ENCODE assay signal across 8 mouse cellular contexts in the genomic region with DNA sequence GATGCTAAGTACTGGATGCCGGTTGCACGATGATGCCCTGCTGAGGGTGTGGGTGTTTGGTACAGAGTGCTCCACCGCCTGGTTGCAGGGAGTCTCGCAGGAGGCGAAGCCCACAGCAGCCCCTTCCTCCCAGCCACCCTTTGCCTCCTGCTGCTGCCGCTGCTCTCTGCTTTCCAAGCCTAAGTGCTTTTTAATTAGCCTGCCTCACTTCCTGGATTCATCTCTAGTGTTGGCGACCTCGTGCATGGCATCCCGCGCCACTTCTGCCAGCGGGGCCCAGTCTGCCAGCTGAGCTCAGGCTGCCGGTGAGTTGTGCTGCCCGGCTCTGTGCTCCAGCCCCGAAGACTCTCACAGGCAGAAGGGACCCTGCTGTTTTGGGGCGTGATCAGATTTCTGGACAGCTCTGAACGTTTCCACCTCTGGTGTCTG.
A peak's percentile ranks its signal among the peaks of the same experiment; 100 is the strongest.
DNase-seq lines count a peak whose midpoint lies in the region; ATAC-seq and TF ChIP-seq lines count a peak whose summit lies in the region.

No protein-coding gene starts in this region.

- 5% methylated on average over 16 of the region's 16 CpGs for WGBS in heart, embryonic 13.5 days
- 5% methylated on average over 16 of the region's 16 CpGs for WGBS in midbrain, embryonic 15.5 days

- DNase-seq in left cerebral cortex, adult 18-20 months (ENCODE audit: low spot score in 2 of 2), result peak; percentile 30 to 33
- DNase-seq in left cerebral cortex, adult 11 months (ENCODE audit: low spot score), result no peak
- DNase-seq in left cerebral cortex, adult 2 months (ENCODE audit: extremely low spot score in 1 of 2, low spot score in 2 of 2), result peak; percentile 36 to 38
- no peak for DNase-seq in MN1 (ENCODE audit: low spot score)

- intact Hi-C loops in left cerebral cortex, adult 2 months (cut with DNase I), result no loop called here

- H3K36me3 ChIP-seq in heart, embryonic 13.5 days, result no peaks in the 10 kb centered on the region
- no peaks in the 10 kb centered on the region for H3K36me3 ChIP-seq in midbrain, embryonic 15.5 days (replicated peaks)

- peak; percentile 43 for TF ChIP-seq CTCF in left cerebral cortex, adult 2 months (IDR thresholded peaks at IDR 0.05)

- H3K4me2 ChIP-seq in heart, embryonic 13.5 days, result peak overlapping the region; percentile 69
- H3K4me2 ChIP-seq in midbrain, embryonic 15.5 days, result peak overlapping the region; percentile 47

- H3K27me3 ChIP-seq in heart, embryonic 13.5 days (replicated peaks), result no peaks in the 10 kb centered on the region
- H3K27me3 ChIP-seq in midbrain, embryonic 15.5 days (replicated peaks), result no peaks in the 10 kb centered on the region

- ATAC-seq in common myeloid progenitor, adult 5-6 weeks (replicated peaks; ENCODE audit: low read depth, poor library complexity, severe bottlenecking), result peak; percentile 67
- ATAC-seq in heart, embryonic 13.5 days (ENCODE audit: extremely low read depth, insufficient number of reproducible peaks, low FRiP score, low TSS enrichment), result no peak
- peak; percentile 89 for ATAC-seq in midbrain, embryonic 15.5 days (replicated peaks)
- ATAC-seq in monocyte, adult 5-6 weeks (replicated peaks; ENCODE audit: insufficient number of reproducible peaks, low FRiP score, low TSS enrichment, poor library complexity, severe bottlenecking), result no peak

- peaks cover 7% of the 10 kb centered on the region; the same call in 1 of the 2 replicates for H3K4me1 ChIP-seq in heart, embryonic 13.5 days
- peaks cover 9% of the 10 kb centered on the region for H3K4me1 ChIP-seq in midbrain, embryonic 15.5 days

- no peak overlapping the region for H3K27ac ChIP-seq in heart, embryonic 13.5 days (replicated peaks)
- no peak overlapping the region for H3K27ac ChIP-seq in left cerebral cortex, adult 2 months
- 0 out of 2 replicates have a peak overlapping the region, but pooled peaks have one; percentile 27 for H3K27ac ChIP-seq in midbrain, embryonic 15.5 days

- H3K4me3 ChIP-seq in heart, embryonic 13.5 days, result peak overlapping the region; percentile 44
- peak overlapping the region; percentile 22 for H3K4me3 ChIP-seq in left cerebral cortex, adult 2 months
- peak overlapping the region; percentile 24; the same call in 1 of the 2 replicates for H3K4me3 ChIP-seq in midbrain, embryonic 15.5 days

- peak overlapping the region; percentile 73 for H3K9ac ChIP-seq in heart, embryonic 13.5 days
- H3K9ac ChIP-seq in midbrain, embryonic 15.5 days, result no peak overlapping the region

- H3K9me3 ChIP-seq in heart, embryonic 13.5 days, result no peaks in the 10 kb centered on the region
- no peaks in the 10 kb centered on the region for H3K9me3 ChIP-seq in midbrain, embryonic 15.5 days

Comparison
In these comparisons a context has a peak if more than half of its experiments do, and no peak if none do; other contexts are left out.
1. DNase-seq: peak in left cerebral cortex, adult 18-20 months (2 of 2) and left cerebral cortex, adult 2 months (2 of 2); none in left cerebral cortex, adult 11 months (single experiment) and MN1 (single experiment).
2. ATAC-seq: peak in common myeloid progenitor, adult 5-6 weeks (single experiment) and midbrain, embryonic 15.5 days (single experiment); none in heart, embryonic 13.5 days (single experiment) and monocyte, adult 5-6 weeks (single experiment).
3. Peak in every context shown above with its lines, with median percentiles within 50 percentile points of each other: H3K4me3 ChIP-seq.